Mouse (Mus musculus) midbrain, postnatal 0 days (tissue): ENCODE data around the gene Fscn2. TPM values are rescaled to one million over a fixed set of nuclear protein-coding genes. Genes with fewer than 3 reads are reported as not detected.

Experiments
- ATAC-seq: fragments of 200-750 bp; cut with Nextera tagmentation; 2 replicates; pipeline ENCODE4 v1.8.0; 2017; ENCODE audit warnings: moderate number of reproducible peaks, mild to moderate bottlenecking, moderate TSS enrichment, moderate library complexity; ENCODE audit not compliant: low FRiP score
- DNase-seq: peaks from one replicate; pipeline ENCODE4 v3.0.0-alpha.2; 2015; ENCODE audit warnings: low spot score
- H3K27ac ChIP-seq: fragments of 300-500 bp; sonication (generic); 2 replicates; pipeline ENCODE4 v1.5.1; 2014; ENCODE audit warnings: low read depth, mild to moderate bottlenecking, low read length, mixed read lengths
- H3K27me3 ChIP-seq: fragments of 300-500 bp; sonication (generic); 2 replicates; pipeline ENCODE4 v1.6.1; 2014; ENCODE audit warnings: low read length, control low read depth, mixed read lengths; ENCODE audit not compliant: insufficient read depth
- H3K36me3 ChIP-seq: fragments of 300-500 bp; sonication (generic); 2 replicates; pipeline ENCODE4 v1.6.1; 2014; ENCODE audit warnings: low read length, control low read depth, mixed read lengths; ENCODE audit not compliant: insufficient read depth
- H3K4me1 ChIP-seq: fragments of 300-500 bp; sonication (generic); 2 replicates; pipeline ENCODE4 v1.6.1; 2014; ENCODE audit warnings: mild to moderate bottlenecking, control low read depth, antibody characterized with exemption, low read length, mixed read lengths; ENCODE audit not compliant: insufficient read depth
- H3K4me2 ChIP-seq: fragments of 300-500 bp; sonication (generic); 2 replicates; pipeline ENCODE4 v1.6.1; 2014; ENCODE audit warnings: low read depth, mild to moderate bottlenecking, low read length, mixed read lengths; ENCODE audit not compliant: poor library complexity, severe bottlenecking
- H3K4me3 ChIP-seq: fragments of 300-500 bp; sonication (generic); 2 replicates; pipeline ENCODE4 v1.5.1; 2014; ENCODE audit warnings: low read depth, mild to moderate bottlenecking, low read length, moderate library complexity
- H3K9ac ChIP-seq: fragments of 300-500 bp; sonication (generic); replicated peaks from 2 replicates; pipeline ENCODE4 v1.6.1; 2014; ENCODE audit warnings: mild to moderate bottlenecking, low read length, moderate library complexity, mixed read lengths; ENCODE audit not compliant: poor library complexity, severe bottlenecking
- H3K9me3 ChIP-seq: fragments of 300-500 bp; sonication (generic); 2 replicates; pipeline ENCODE4 v1.6.1; 2016; ENCODE audit warnings: low read length, control low read depth
- CTCF ChIP-seq: IDR thresholded peaks from 2 replicates; pipeline ENCODE4 v1.5.1; 2016; ENCODE audit warnings: antibody characterized with exemption, mild to moderate bottlenecking
- WGBS: fragments of 180-500 bp; shearing (Covaris S2); extraction: QIAGEN DNeasy Blood & Tissue Kit; methylation state at CpG from one replicate; pipeline ENCODE4 v1.1.7; 2014; 5-methylcytosine and 5-hydroxymethylcytosine counted together
- polyA plus RNA-seq: library from polyadenylated mRNA; unstranded; fragments of >200 nt; fragmentation: Nextera tagmentation; extraction: Ambion mirVana; gene quantifications from 2 replicates; pipeline ENCODE4 v1.2.1, GENCODE M21; 2015
- total RNA-seq: library from RNA; depleted of rRNA; stranded (reverse); fragments of >200 nt; gene quantifications from 2 replicates; pipeline ENCODE4 v1.2.3, GENCODE M21; 2014

Gene Fscn2
- total and polyA plus RNA-seq, 2 experiments from 2014 or later: 0.71 to 1.5 TPM

DNA sequence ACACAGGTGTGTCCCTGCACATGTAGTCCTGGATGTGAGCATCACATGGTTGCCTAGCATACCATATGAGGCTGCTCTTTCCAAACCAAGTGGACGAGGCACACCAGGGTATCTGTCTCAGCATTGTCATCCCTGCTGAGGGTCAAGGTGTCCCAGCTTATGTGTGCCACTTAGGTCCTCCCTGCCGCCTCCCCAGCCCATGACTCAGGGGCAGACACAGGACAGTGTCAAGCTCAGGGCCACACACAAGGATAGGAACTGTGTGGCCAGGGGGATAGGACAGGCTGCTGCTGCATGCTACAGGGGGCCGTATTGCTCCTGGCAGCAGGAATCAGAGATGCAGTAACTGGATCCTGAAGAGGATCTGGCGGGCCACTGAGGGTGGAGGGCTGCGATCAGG, 579 bp upstream of the Fscn2 start:
- Histone ChIP-seq H3K4me2 (no peak overlapping the region), H3K27ac (no peak overlapping the region), H3K27me3 (no peaks in the 10 kb centered on the region), H3K9me3 (no peaks in the 10 kb centered on the region), H3K36me3 (no peaks in the 10 kb centered on the region), H3K4me3 (no peak overlapping the region), H3K9ac (no peak overlapping the region), H3K4me1 (peaks cover 16% of the 10 kb centered on the region)
- 67% methylated on average over 5 of the region's 5 CpGs for WGBS
- DNase-seq: no peak
- ATAC-seq: no peak
- TF ChIP-seq CTCF: no peak

DNA sequence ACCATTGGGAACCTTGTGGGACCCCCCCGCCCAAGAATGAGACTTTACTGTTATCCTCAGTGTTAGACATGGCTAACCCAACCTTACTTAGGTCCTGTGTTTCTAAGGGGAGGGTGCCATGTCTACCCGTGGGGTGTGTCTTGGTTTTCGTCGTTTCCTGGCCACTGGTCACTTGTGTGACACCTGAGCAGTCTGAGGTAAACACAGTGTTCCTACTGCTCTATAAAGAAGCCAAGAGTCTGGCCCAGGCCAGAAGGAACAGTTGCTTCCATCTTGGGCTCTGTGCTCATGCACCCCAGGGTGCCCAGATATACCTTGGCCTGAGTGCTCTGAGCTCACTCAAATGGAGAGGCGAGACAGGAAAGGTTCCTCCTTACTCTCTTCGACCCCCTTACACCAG, 1.6 kb downstream of the Fscn2 start:
- Histone ChIP-seq H3K36me3 (no peaks in the 10 kb centered on the region), H3K27ac (no peak overlapping the region), H3K9me3 (no peaks in the 10 kb centered on the region), H3K27me3 (no peaks in the 10 kb centered on the region), H3K9ac (no peak overlapping the region), H3K4me3 (no peak overlapping the region), H3K4me1 (peaks cover 20% of the 10 kb centered on the region), H3K4me2 (no peak overlapping the region)
- WGBS: 85% methylated on average over 6 of the region's 6 CpGs
- TF ChIP-seq CTCF: no peak
- DNase-seq: no peak
- ATAC-seq: no peak

DNA sequence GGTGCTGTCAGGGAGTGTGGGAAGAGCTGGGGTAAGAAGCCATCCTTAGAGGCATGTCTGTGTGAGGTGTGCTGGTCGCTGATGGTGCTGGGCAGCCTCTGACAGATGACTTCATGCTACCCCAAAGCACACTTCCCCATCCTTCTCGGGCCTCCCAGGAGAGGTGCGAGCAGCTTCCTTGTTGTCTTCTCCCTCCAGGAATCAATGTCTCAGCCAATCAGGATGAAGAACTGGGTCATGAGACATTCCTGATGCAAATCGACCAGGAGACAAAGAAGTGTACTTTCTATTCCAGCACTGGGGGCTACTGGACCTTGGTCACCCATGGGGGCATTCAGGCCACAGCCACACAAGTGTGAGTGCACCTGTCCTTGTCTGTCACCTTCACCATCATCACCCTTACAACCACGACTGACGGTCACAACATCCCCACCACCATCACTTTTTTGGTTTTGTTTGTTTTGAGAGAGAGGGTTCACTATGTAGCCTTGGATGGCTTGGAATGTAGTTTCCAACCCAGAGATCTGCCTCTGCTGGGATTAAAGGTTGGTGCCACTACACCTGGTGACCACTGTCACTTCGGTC, 5.2 kb downstream of the Fscn2 start:
- Histone ChIP-seq H3K4me1 (peaks cover 8% of the 10 kb centered on the region; the same call in 1 of the 2 replicates), H3K27ac (peak overlapping the region; percentile 43), H3K9me3 (no peaks in the 10 kb centered on the region), H3K4me2 (no peak overlapping the region), H3K9ac (no peak overlapping the region), H3K27me3 (no peaks in the 10 kb centered on the region), H3K36me3 (peaks cover 26% of the 10 kb centered on the region), H3K4me3 (no peak overlapping the region)
- DNase-seq (no peak), ATAC-seq (no peak)
- 25% methylated on average over 7 of the region's 7 CpGs for WGBS
- no peak for TF ChIP-seq CTCF

DNA sequence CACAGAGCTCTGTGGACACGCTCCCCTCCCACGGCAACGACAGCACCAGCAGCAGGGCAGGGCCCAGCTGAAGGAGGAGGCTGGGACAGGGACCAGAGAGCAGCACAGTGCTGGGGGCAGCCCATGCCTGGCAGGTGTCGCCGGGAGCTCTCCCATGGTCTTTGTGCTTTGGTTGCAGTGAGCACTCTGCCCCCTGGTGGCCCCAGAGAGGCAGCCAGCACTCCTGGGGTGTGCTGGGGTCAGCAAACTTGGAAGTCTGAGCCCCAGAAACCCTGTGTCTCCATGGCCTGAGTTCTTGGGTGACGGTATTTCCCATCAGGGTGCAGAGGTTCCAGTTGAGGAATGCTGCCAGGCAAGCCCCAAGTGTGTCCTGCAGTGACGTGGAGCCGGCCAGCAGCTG, 8.3 kb downstream of the Fscn2 start:
- H3K4me1 ChIP-seq: peaks cover 8% of the 10 kb centered on the region; the same call in 1 of the 2 replicates
- no peak overlapping the region for H3K27ac ChIP-seq
- no peaks in the 10 kb centered on the region for H3K9me3 ChIP-seq
- no peak overlapping the region for H3K4me3 ChIP-seq
- WGBS: 30% methylated on average over 8 of the region's 8 CpGs
- H3K27me3 ChIP-seq: no peaks in the 10 kb centered on the region
- H3K4me2 ChIP-seq: no peak overlapping the region
- peak; percentile 78 for TF ChIP-seq CTCF
- DNase-seq: peak; percentile 55
- no peak overlapping the region for H3K9ac ChIP-seq
- ATAC-seq: 0 out of 2 replicates have a peak, but pooled peaks have one; percentile 32
- H3K36me3 ChIP-seq: peaks cover 58% of the 10 kb centered on the region

DNA sequence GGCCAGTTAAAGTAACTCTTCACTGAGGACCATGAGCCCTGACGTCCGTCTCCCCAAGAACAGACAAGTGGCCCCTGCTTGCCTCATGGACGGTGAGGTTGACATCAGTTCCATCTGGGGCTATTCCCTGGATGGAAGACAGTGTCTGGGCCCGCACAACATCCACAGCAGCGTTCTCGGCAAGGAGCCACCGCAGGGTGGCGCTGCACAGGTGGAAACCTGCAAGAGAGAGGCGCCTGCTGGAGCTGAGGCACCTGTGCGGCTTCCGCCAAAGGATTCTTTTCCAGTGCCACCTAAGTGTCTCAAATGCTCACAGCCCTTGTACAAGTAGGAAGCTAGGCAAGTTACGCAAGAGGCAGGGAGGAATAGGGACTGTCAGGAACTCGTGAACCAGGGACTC, 11.7 kb downstream of the Fscn2 start:
- Histone ChIP-seq H3K4me1 (peaks cover 10% of the 10 kb centered on the region), H3K9ac (no peak overlapping the region), H3K4me3 (no peak overlapping the region), H3K9me3 (no peaks in the 10 kb centered on the region), H3K27ac (no peak overlapping the region), H3K4me2 (no peak overlapping the region), H3K36me3 (peaks cover 79% of the 10 kb centered on the region), H3K27me3 (no peaks in the 10 kb centered on the region)
- WGBS: 67% methylated on average over 13 of the region's 13 CpGs
- no peak for ATAC-seq
- peak; percentile 61 for TF ChIP-seq CTCF
- DNase-seq: no peak

DNA sequence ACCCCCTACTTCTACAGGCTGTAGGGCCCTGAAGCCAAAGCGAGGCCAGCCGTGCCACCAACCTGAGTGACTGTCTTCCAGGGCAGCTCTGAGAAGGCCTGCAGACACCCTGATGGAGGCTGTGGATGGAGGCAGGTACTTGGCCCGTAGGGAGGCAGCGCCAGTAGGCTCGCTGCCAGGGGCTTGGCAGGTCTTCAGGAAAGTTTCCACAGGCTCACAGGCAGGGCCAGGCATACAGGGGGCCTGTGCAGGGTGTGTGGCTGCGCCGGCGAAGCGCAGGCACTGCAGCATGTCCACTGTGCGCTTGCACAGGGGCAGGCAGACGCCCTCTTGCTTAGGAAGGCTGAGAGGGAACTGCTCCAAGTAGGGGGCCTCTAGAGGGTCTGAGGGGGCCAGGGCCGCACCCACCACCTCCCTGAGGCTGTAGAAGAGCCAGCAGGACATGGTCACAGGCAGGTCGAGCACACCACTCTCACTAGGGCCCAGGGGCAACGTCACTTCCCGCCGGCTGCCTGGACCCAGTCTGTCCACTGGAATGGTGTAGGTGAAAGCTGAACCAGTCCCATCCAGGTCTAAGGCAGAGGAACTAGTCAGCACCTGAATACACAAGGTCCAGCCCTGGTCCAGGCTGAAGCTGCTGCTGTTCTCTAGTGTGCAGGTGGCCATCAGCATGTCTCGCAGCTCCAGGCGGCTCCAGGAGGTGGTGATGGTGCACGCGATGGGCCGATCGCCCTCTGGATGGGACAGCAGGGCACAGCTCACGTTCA, 12.7 kb downstream of the Fscn2 start:
- ATAC-seq (no peak), DNase-seq (no peak)
- Histone ChIP-seq H3K9me3 (no peaks in the 10 kb centered on the region), H3K27me3 (no peaks in the 10 kb centered on the region), H3K4me2 (no peak overlapping the region), H3K36me3 (peaks cover 71% of the 10 kb centered on the region), H3K4me1 (peaks cover 10% of the 10 kb centered on the region), H3K4me3 (no peak overlapping the region), H3K9ac (no peak overlapping the region), H3K27ac (no peak overlapping the region)
- no peak for TF ChIP-seq CTCF
- 89% methylated on average over 23 of the region's 23 CpGs for WGBS
